9 mouse cellular contexts compared by ENCODE assay signal in the genomic region with DNA sequence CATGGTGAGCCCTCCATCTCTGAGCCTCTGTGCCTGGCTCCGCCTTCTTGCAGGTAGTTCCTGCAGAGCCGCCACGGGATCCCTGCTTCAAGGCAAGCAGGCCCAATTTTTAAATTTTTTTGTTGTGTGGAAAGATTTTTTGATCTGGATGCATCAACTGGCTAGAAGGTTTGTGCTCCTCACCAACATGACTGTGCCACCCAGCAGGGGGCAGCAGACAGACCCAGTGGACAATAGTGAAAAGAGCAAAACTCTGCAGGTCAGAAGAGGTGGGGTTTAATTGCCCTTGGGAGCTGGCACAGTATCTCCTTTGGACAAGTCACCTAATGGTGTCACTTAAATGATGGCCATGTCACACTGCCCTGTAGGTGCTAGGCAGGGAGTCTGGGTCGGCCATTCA.
DNase-seq lines count a peak whose midpoint lies in the region; ATAC-seq and TF ChIP-seq lines count a peak whose summit lies in the region.
"Had no signal": no experiment of that assay in that cellular context is flagged by ENCODE, and none has a peak within 500 bp of the region (broad histone marks: within the 10 kb centered on the region; RNA-seq: fewer than 3 reads in every experiment).

No protein-coding gene starts in this region.

- DNase-seq in midbrain, embryonic 10.5 days (ENCODE audit: low spot score): peak; percentile 45
- peak; percentile 87 for DNase-seq in adrenal gland, postnatal 25 days
- peak; percentile 33 for DNase-seq in embryonic facial prominence, embryonic 14.5 days (ENCODE audit: low spot score)
- peak; percentile 89 for DNase-seq in kidney, adult 9 months
- peak; percentile 59 for DNase-seq in liver, adult 2 months (ENCODE audit: extremely low read depth, low read depth, low spot score)
- DNase-seq in ovary, postnatal 36 days (ENCODE audit: low spot score): peak; percentile 78
- peak; percentile 81 to 85 for DNase-seq in thymus, postnatal 36 days

- H3K9me3 ChIP-seq in midbrain, embryonic 10.5 days (replicated peaks): no peaks in the 10 kb centered on the region
- H3K9me3 ChIP-seq in midbrain, embryonic 13.5 days: no peaks in the 10 kb centered on the region
- no peaks in the 10 kb centered on the region for H3K9me3 ChIP-seq in embryonic facial prominence, embryonic 14.5 days (ENCODE audit: control insufficient read depth, low read length)
- H3K9me3 ChIP-seq: heart, embryonic 13.5 days had no signal

- no peak for ATAC-seq in midbrain, embryonic 13.5 days
- no peak for ATAC-seq in embryonic facial prominence, embryonic 14.5 days (ENCODE audit: low read depth)

- no peak overlapping the region for H3K27ac ChIP-seq in midbrain, embryonic 10.5 days (replicated peaks)
- H3K27ac ChIP-seq in midbrain, embryonic 13.5 days: no peak overlapping the region
- H3K27ac ChIP-seq in embryonic facial prominence, embryonic 14.5 days (replicated peaks; ENCODE audit: low read depth, low read length): no peak overlapping the region
- H3K27ac ChIP-seq in liver, adult 2 months (replicated peaks; ENCODE audit: insufficient read depth, low read depth, low read length): no peak overlapping the region
- H3K27ac ChIP-seq: heart, embryonic 13.5 days had no signal

- H3K4me2 ChIP-seq in midbrain, embryonic 13.5 days (replicated peaks): no peak overlapping the region
- H3K4me2 ChIP-seq in embryonic facial prominence, embryonic 14.5 days (ENCODE audit: low read depth, low read length): no peak overlapping the region
- H3K4me2 ChIP-seq: heart, embryonic 13.5 days had no signal

- H3K9ac ChIP-seq in midbrain, embryonic 13.5 days (replicated peaks): no peak overlapping the region
- H3K9ac ChIP-seq in embryonic facial prominence, embryonic 14.5 days (ENCODE audit: low read depth, low read length): no peak overlapping the region
- H3K9ac ChIP-seq in liver, adult 2 months (ENCODE audit: low read depth, low read length): no peak overlapping the region
- H3K9ac ChIP-seq: heart, embryonic 13.5 days had no signal

- no peaks in the 10 kb centered on the region for H3K36me3 ChIP-seq in midbrain, embryonic 10.5 days
- H3K36me3 ChIP-seq in midbrain, embryonic 13.5 days: no peaks in the 10 kb centered on the region
- H3K36me3 ChIP-seq in embryonic facial prominence, embryonic 14.5 days (ENCODE audit: control insufficient read depth, insufficient read depth, low read length): no peaks in the 10 kb centered on the region
- no peaks in the 10 kb centered on the region for H3K36me3 ChIP-seq in liver, adult 2 months (ENCODE audit: control insufficient read depth, insufficient read depth, low read length)
- H3K36me3 ChIP-seq: heart, embryonic 13.5 days had no signal

- 81% methylated on average over 4 of the region's 4 CpGs for WGBS in midbrain, embryonic 10.5 days
- 83% methylated on average over 4 of the region's 4 CpGs for WGBS in midbrain, embryonic 13.5 days
- WGBS in embryonic facial prominence, embryonic 14.5 days: 78% methylated on average over 4 of the region's 4 CpGs
- 41% methylated on average over 4 of the region's 4 CpGs for WGBS in liver, adult 2 months

- H3K4me1 ChIP-seq in midbrain, embryonic 10.5 days: peaks cover 9% of the 10 kb centered on the region
- H3K4me1 ChIP-seq in midbrain, embryonic 13.5 days (replicated peaks): peaks cover 5% of the 10 kb centered on the region; the same call in 1 of the 2 replicates
- no peaks in the 10 kb centered on the region for H3K4me1 ChIP-seq in embryonic facial prominence, embryonic 14.5 days (ENCODE audit: control insufficient read depth, insufficient read depth, low read length)
- no peaks in the 10 kb centered on the region for H3K4me1 ChIP-seq in liver, adult 2 months (ENCODE audit: control insufficient read depth, insufficient read depth, low read length)

- peak; percentile 89 for TF ChIP-seq CTCF in liver, adult 2 months (IDR thresholded peaks at IDR 0.05; ENCODE audit: low read depth, low read length)

- H3K27me3 ChIP-seq in midbrain, embryonic 10.5 days (ENCODE audit: low read depth, poor library complexity, severe bottlenecking): 0 out of 2 replicates have a peak, but pooled peaks cover 7% of the 10 kb centered on the region
- no peaks in the 10 kb centered on the region for H3K27me3 ChIP-seq in midbrain, embryonic 13.5 days
- no peaks in the 10 kb centered on the region for H3K27me3 ChIP-seq in embryonic facial prominence, embryonic 14.5 days (replicated peaks; ENCODE audit: control insufficient read depth, insufficient read depth, low read length)
- H3K27me3 ChIP-seq in liver, adult 2 months (ENCODE audit: control insufficient read depth, insufficient read depth, low read length): no peaks in the 10 kb centered on the region

- TF ChIP-seq POLR2A in liver, adult 2 months (IDR thresholded peaks at IDR 0.05; ENCODE audit: extremely low read depth, insufficient read depth, low read length): no peak

- no peak overlapping the region for H3K4me3 ChIP-seq in midbrain, embryonic 10.5 days
- H3K4me3 ChIP-seq in midbrain, embryonic 13.5 days (replicated peaks): no peak overlapping the region
- no peak overlapping the region for H3K4me3 ChIP-seq in embryonic facial prominence, embryonic 14.5 days (ENCODE audit: low read depth, low read length)
- no peak overlapping the region for H3K4me3 ChIP-seq in liver, adult 2 months (ENCODE audit: insufficient read depth, low read depth, low read length)
- H3K4me3 ChIP-seq: heart, embryonic 13.5 days had no signal

- H3K79me2 ChIP-seq in liver, adult 2 months (ENCODE audit: control insufficient read depth, insufficient read depth, low read length): no peaks in the 10 kb centered on the region

Comparison
In these comparisons a context has a peak if more than half of its experiments do, and no peak if none do; other contexts are left out.
1. DNase-seq: peak in every context shown above with its lines; median percentile 89 in kidney, adult 9 months; 87 in adrenal gland, postnatal 25 days; 83 in thymus, postnatal 36 days; 78 in ovary, postnatal 36 days; 59 in liver, adult 2 months; 45 in midbrain, embryonic 10.5 days; 33 in embryonic facial prominence, embryonic 14.5 days.